Mouse (Mus musculus) kidney, postnatal 14 days (tissue): ENCODE results near the gene Slc25a38.

Source experiments
- DNase-seq: peaks from one replicate; pipeline ENCODE4 v3.0.0; 2022; ENCODE audit warnings: mixed read lengths

Gene Slc25a38

DNA sequence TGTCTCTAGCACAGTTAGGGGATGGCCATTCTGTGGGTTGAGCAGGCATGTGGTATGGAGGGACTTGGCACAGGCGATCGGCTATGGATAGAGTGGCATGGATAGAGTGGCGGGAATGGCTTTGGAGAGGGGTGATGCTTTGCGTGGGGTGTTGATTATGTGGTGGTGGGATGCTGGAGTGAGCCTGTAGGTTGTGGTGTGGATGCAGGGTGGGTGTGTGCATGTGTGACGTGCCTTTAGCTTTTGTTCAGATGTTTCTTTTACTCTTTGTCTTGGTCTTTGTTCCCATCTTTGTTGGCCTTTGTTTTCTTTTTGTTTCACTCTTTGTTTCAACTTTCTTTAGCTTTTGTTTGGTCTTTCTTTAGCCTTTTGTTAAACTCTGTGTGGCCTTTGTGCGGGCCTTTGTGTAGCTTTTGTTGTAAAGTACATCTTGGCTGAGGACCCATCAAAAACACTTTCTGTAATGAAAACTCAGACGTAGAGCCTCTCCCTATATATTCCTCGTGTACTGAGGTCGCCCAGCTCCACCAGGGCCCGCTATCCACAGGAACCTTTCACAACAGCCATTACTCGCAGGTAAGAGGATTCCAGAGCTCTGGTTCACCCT, 39.2 kb downstream of the Slc25a38 start, which contains the start of gene Mobp:
Gene Mobp (plus strand): TSS at position 486 of the 607 bp plus-strand sequence.
- no peak for DNase-seq

DNA sequence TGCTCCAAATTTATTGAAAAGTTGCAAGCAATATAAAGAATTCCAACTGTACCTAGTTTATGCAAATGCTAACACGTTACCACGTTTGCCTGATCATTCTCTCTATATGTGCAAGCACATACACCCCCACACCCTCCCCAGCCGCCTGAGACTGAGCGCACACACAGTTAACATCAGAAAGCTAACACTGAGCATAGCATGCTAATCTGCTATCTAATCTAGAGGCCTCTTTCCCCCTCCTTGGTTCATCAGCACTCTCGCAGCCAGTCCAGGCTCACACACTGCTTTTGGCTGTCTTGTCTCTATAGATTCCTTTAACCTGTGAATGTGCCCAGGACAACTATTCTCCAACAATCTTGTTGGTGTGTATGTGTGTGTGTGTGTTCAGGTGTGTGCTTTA, 41.0 kb downstream of the Slc25a38 start:
- no peak for DNase-seq

- no peak for DNase-seq
Measured at GRCm38 (mm10) chr9:120151906-120152399, 41.8 kb downstream of the Slc25a38 start.

GRCm38 (mm10) chr9:120158047-120158446, 47.9 kb downstream of the Slc25a38 start:
- DNase-seq: no peak

GRCm38 (mm10) chr9:120163862-120164261, 53.7 kb downstream of the Slc25a38 start:
- DNase-seq: no peak

DNA sequence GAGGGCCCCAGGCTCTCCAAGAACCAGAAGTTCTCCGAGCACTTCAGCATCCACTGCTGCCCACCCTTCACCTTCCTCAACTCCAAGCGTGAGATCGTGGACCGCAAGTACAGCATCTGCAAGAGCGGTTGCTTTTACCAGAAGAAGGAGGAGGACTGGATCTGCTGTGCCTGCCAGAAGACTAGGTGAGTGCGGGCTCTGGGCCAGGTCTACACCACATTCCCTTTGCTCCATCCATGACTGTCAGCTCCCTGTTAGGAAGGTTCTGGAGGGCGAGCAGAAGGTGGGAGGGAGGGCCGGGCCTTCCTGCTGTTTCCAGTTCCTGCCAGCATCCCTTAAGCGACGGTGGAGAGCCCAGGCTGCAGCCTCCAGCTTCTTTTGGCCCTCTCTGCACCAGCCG, 57.7 kb downstream of the Slc25a38 start:
- no peak for DNase-seq

DNA sequence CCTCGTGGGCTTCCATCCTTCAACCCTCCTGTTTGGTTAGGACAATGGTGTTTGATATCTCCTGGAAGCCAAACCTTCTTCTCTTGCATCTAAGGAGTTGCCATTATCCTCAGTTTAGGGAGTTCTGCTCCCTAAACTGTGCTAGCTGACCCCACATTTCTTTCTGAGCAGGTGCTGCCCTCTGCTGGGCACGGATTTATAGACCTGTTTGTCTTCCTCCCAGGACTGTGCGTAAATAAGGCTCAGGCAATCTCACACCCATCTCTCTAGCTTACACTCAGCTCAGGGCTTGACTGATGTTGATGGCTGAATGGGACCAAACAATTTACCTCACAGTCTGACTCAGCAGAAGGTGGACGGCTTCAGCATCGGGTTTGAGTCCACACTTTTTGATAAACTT, 61.1 kb downstream of the Slc25a38 start:
- DNase-seq: peak; percentile 67
